Mouse (Mus musculus) retina, postnatal 7 days (tissue): ENCODE measurements around the gene Fam187a.
A peak's percentile ranks its signal among the peaks of the same experiment; 100 is the strongest.

Source experiments
- DNase-seq: peaks from one replicate; pipeline ENCODE4 v3.0.0-alpha.2; 2012; ENCODE audit warnings: low read depth, low spot score

Fam187a gene

GRCm38 (mm10) chr11:102894716-102895115 lies 9.7 kb downstream of the Fam187a start:
- DNase-seq = no peak

DNA sequence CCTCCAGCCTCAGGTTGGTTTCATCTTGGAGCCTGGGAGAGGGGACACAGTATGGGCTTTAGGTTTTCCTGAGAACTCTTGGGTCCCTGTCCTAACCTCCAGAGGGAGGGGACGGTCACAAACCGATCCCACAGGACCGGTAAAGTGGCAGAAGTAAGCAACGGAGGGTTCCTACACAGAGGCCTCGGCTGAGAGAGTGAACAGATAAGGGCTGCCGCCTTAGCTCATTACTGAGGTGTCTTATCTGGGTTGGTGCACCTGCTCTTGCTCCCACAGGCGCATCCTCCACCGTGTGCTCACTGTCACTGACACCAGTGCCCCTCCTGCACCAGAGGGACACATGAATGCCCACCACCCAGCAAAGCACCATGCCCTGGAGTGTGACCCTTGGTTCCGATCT lies 10.8 kb downstream of the Fam187a start:
- DNase-seq = no peak

- DNase-seq = no peak
Observed at GRCm38 (mm10) chr11:102896641-102897040, 11.7 kb downstream of the Fam187a start.

DNA sequence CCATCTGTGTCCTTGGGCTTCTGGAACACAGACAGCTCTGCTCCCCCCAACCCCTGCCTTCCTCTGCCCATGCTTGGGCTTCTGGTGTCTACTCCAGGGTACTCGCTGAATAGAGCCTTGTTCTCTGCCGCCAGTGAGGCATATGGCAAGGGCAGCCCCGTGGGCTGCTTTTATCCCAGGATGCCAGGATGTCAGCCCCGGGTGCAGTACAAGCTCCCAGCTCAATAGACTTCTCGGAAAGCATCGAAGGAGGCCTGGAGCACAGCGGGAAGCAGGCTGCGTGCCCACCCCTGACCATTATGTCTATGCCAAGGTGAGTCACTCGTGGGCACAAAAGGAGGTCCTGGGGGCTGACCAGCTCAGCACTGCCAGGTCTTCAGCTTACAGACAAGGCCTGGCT lies 13.4 kb downstream of the Fam187a start:
- DNase-seq = no peak

- DNase-seq = peak; percentile 75
Observed at GRCm38 (mm10) chr11:102900763-102901162, 15.8 kb downstream of the Fam187a start, which contains the start of gene Gfap. Gfap (minus strand) TSS chr11:102900912.

- DNase-seq = no peak
Observed at GRCm38 (mm10) chr11:102901199-102901598, 16.2 kb downstream of the Fam187a start.

DNA sequence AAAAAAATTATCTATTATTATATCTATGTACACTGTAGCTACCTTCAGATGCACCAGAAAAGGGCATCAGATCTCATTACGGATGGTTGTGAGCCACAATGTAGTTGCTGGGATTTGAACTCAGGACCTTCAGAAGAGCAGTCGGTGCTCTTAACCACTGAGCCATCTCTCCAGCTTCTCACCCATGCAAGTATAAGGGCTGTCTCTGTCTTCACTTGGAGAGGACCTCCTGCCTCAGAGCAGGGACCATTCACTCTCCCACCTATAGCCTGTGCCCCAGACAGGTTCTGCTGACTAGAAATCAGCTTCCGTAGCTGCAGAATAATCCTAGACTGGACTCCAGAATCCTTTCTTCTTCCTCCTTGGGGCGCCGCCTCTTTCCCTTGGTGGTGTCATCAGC lies 17.1 kb downstream of the Fam187a start:
- no peak for DNase-seq

GRCm38 (mm10) chr11:102903654-102904053 lies 18.7 kb downstream of the Fam187a start:
- DNase-seq = no peak

- no peak for DNase-seq
Observed at GRCm38 (mm10) chr11:102911376-102911775, 26.4 kb downstream of the Fam187a start.

- no peak for DNase-seq
Observed at GRCm38 (mm10) chr11:102915380-102915779, 30.4 kb downstream of the Fam187a start.

- DNase-seq = no peak
Observed at GRCm38 (mm10) chr11:102918077-102918476, 33.1 kb downstream of the Fam187a start.

DNA sequence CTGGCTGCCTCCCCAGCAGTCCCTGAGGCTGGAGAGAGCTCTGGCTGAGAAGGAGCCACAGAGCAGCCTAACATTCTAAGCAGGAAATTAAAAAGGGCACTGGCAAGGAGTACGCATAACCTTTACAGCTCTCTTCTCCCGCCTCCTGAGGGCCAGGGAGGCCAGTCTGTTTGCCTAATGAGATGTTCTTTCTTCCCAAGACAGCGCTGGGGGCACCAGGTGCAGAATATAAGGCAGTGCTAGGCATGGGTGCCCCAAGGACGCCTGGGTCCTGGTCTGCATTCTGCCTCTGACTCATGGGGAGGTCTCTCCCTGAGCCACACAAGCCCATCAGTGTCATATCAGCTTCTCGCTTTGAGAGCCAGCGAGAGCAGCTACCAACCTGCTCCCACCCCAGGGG lies 36.5 kb downstream of the Fam187a start:
- no peak for DNase-seq

DNA sequence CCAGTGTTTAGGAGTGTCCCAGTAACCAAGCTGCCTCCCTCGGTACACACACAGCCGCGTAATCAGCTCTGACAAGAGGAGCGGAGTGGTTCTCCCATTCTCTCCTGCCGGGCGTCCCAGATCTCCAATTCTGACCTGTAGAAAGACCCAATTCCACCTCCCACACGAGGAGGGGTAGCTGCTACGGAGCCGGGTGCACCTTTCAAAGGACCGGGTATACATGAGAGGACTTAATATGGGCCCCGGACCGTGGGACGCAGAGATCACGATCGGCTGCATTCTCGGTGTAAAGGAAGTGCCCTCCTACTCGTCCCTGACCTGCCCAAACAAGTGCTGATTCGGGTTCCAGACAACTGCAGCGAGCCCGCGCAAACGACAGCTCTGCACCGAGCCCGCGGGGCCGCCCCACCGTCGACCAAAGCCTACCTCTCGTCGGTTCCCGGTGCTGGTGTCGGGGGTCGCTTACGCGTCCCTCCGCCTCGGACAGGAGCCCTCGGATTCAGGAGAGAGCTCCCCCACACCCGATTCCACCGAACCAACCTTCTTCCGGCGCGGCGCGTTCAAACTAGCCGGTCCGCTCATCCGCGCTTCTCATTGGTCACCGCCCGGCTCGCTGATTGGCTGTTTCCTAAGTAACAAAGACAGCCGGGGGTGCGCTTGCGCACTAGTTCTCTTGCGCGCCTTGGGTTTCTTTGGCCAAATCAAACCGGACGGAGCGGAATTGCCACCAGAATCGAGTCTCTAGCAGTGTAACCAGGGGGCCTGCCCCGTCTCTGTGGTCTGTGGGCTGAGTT lies 39.8 kb downstream of the Fam187a start, which contains the start of gene Kif18b:
Gene Kif18b (minus strand): TSS at position 568 of the 794 bp plus-strand sequence.
- DNase-seq = peak; percentile 92

GRCm38 (mm10) chr11:102925351-102925717 lies 40.4 kb downstream of the Fam187a start:
- no peak for DNase-seq

DNA sequence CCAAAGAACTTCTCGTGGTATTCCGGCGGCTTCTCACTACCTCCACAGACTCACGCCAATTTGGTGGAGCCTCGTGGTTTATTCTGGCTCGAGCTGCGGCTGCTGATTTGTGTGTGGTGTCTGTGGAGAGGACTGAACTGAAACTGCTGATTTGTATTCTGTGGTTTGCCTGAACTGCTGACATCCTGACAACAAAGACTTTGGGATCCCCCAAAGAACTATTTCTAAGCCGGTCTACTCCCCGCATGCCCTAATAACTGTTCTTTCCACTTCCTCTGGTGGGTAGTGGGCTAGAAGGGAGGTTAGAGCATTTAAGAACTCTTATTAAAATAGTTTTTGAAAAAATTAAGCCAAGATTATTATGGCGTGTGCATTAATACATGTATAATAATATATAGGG lies 45.7 kb downstream of the Fam187a start:
- no peak for DNase-seq

- no peak for DNase-seq
Observed at GRCm38 (mm10) chr11:102936272-102936671, 51.3 kb downstream of the Fam187a start.
